Mouse (Mus musculus): ENCODE data around the gene Ackr1. TPM values are rescaled to one million over a fixed set of nuclear protein-coding genes. Genes with fewer than 3 reads are reported as not detected.

Ackr1 gene
- not detected for polyA plus RNA-seq (2017; shearing (Covaris generic))

GRCm38 (mm10) chr1:173333312-173334253 is at the start of gene Ackr1:
Gene Ackr1 (minus strand): TSS chr1:173333750.

DNA sequence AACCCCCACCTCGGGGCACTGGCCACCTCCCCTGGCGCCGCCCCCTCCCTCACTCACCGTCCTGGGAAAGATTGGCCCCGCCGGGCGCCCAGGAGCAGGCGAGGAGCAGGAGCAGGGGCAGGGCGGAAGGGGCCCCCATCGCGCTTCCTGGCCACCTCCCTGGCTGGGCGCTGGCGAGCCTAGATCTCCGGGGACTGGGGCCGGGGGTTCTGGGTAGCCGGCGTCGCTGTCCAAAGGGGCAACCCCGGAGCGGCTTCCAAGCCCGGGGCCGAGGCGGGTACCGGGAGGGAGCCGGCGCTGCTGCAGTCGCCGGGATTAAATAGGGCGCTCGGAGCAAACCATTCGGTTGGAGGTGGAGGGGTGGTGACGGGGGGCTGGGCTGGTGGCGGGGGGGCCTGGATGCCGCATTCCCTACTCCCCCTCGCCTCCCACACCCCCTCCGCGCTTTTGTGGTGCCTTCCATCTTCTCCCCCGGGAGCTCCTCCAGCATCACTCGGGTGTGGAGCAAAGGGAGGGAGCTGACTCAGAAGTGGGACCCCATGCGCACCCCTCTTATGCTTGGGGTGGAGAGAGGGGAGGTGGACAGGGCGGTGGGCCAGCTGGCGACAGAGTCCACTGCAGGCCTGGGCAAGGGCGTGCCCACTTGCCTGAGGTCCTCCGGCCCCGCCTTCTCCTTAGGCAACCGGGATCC is 34.0 kb upstream of the Ackr1 start, which contains the start of gene Cadm3:
TSS of gene Cadm3 (minus strand) at position 340 of the 691 bp plus-strand sequence.

GRCm38 (mm10) chr1:173350372-173350957 is 16.9 kb upstream of the Ackr1 start, which contains the start of gene Aim2:
Gene Aim2 (plus strand): TSS chr1:173350879.

Other genes starting within 250 kb of the Ackr1 start
- gene Olfr1408, start 196.4 kb downstream of the Ackr1 start, polyA plus RNA-seq (2017; shearing (Covaris generic)), result not detected
- gene Olfr1406, start 143.1 kb downstream of the Ackr1 start, polyA plus RNA-seq (2017; shearing (Covaris generic)), result not detected
- not detected for gene Olfr218, start 135.9 kb downstream of the Ackr1 start, polyA plus RNA-seq (2017; shearing (Covaris generic))
- gene Olfr1404, start 121.4 kb downstream of the Ackr1 start, polyA plus RNA-seq (2017; shearing (Covaris generic)), result not detected
- gene Fcer1a, start 106.5 kb downstream of the Ackr1 start, polyA plus RNA-seq (2017; shearing (Covaris generic)), result not detected
- not detected for gene Olfr418, start 67.7 kb downstream of the Ackr1 start, polyA plus RNA-seq (2017; shearing (Covaris generic))
- not detected for gene Mptx2, start 56.0 kb downstream of the Ackr1 start, polyA plus RNA-seq (2017; shearing (Covaris generic))
- 74.2 TPM for gene Aim2, start 17.1 kb upstream of the Ackr1 start, polyA plus RNA-seq (2017; shearing (Covaris generic))
- not detected for gene Cadm3, start 33.9 kb upstream of the Ackr1 start, polyA plus RNA-seq (2017; shearing (Covaris generic))
- gene Ifi206, start 157.3 kb upstream of the Ackr1 start, polyA plus RNA-seq (2017; shearing (Covaris generic)), result 187 TPM
- gene Ifi214, start 202.2 kb upstream of the Ackr1 start, polyA plus RNA-seq (2017; shearing (Covaris generic)), result 48.8 TPM

Data from CD4-positive, CD25-positive, alpha-beta regulatory T cell, adult 9 weeks (primary cell).